Mouse (Mus musculus) myocyte (in vitro differentiated cells): ENCODE measurements at regions not wholly inside any gene's neighbourhood (a gene's known extent, or its start where the extent isn't known, plus 50 kb on each side); places are given as distances from the start of the nearest gene placed in this dataset.

ENCODE experiments used
- CEBPB ChIP-seq: IDR thresholded peaks from 2 replicates; pipeline ENCODE4 v1.6.1; 2011; ENCODE audit warnings: mild to moderate bottlenecking, moderate library complexity; ENCODE audit not compliant: poor library complexity, insufficient read depth, severe bottlenecking
- E2F4 ChIP-seq: IDR thresholded peaks from one replicate; pipeline ENCODE4 v1.6.1; 2011; ENCODE audit warnings: mild to moderate bottlenecking, control low read depth, moderate library complexity; ENCODE audit not compliant: insufficient read depth
- MAX ChIP-seq: IDR thresholded peaks from one replicate; pipeline ENCODE4 v1.6.1; 2011; ENCODE audit warnings: low read depth, mild to moderate bottlenecking, control low read depth
- MYOD1 ChIP-seq, 3 experiments: IDR thresholded peaks; one replicate each; pipeline ENCODE4 v1.6.1; 2011; ENCODE audit warnings: control low read depth in 2 of 3, low read depth in 2 of 3, mild to moderate bottlenecking in 2 of 3, moderate library complexity in 1 of 3; ENCODE audit not compliant: insufficient read length in 2 of 3, control insufficient read depth in 1 of 3
- MYOG ChIP-seq, 3 experiments: IDR thresholded peaks; one replicate each; pipeline ENCODE4 v1.6.1; 2011; ENCODE audit warnings: control low read depth in 2 of 3, low read depth in 2 of 3, mild to moderate bottlenecking in 2 of 3; ENCODE audit not compliant: insufficient read length in 2 of 3, control insufficient read depth in 1 of 3, insufficient read depth in 1 of 3
- POLR2A ChIP-seq: IDR thresholded peaks from one replicate; pipeline ENCODE4 v1.6.1; 2011; ENCODE audit warnings: low read depth, mild to moderate bottlenecking, control low read depth, moderate library complexity; ENCODE audit not compliant: insufficient read length
- POLR2AphosphoS2 ChIP-seq: IDR thresholded peaks from one replicate; pipeline ENCODE4 v1.6.1; 2011; ENCODE audit warnings: low read depth, control low read depth; ENCODE audit not compliant: insufficient read length
- TCF3 ChIP-seq: IDR thresholded peaks from one replicate; pipeline ENCODE4 v1.6.1; 2011; ENCODE audit warnings: low read depth, control low read depth; ENCODE audit not compliant: insufficient read length
- USF1 ChIP-seq: IDR thresholded peaks from one replicate; pipeline ENCODE4 v1.6.1; 2011; ENCODE audit warnings: low read depth, mild to moderate bottlenecking, control low read depth, moderate library complexity

DNA sequence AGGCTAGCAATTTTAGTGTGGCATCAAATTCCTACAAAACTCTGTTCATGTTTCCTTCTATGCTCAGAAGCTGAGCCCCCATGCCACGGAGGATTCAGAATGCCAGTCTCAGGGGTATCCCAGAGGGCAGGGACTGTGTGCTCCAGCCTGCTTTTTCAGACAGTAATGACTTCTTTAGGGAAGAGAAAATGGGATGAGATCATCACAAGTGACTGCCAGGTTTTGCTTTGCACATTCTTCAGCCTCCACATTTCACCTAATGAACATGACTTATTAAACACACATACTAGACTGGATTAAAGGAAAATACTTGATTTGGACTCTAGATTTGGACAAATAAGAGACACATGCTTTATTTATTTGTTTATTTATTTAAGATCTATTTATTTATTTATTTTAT lies 82.5 kb downstream of the Nxnl2 start:
- TF ChIP-seq POLR2A (no peak), MAX (no peak), TCF3 (no peak), USF1 (no peak), E2F4 (no peak), POLR2AphosphoS2 (no peak), MYOD1 (IDR thresholded peaks at IDR 0.05; ENCODE audit: control insufficient read depth in 1 of 3, insufficient read length in 2 of 3, low read depth in 2 of 3) (no peak), MYOG (IDR thresholded peaks at IDR 0.05; ENCODE audit: control insufficient read depth in 1 of 3, insufficient read depth in 1 of 3, insufficient read length in 2 of 3, low read depth in 2 of 3) (no peak), CEBPB (no peak)
